Mouse (Mus musculus) CH12.LX (cell line): Measurements from ENCODE around the gene Minpp1.
"Not testable (repeated sequence)": the region's sequence is repeated elsewhere in the genome, so short reads cannot be mapped to it uniquely, and the experiment has no call there.

Experiments used
- CTCF ChIP-seq, 2 experiments: IDR thresholded peaks in 1 of 2; conservative IDR thresholded peaks in 1 of 2; 2 replicates each; pipeline ENCODE4 v1.5.1; 2011 to 2012; ENCODE audit warnings: low read depth in 2 of 2, low read length in 2 of 2, improper control_type of control experiment in 1 of 2, inconsistent platforms in 1 of 2, mild to moderate bottlenecking in 1 of 2, moderate library complexity in 1 of 2
- EP300 ChIP-seq: IDR thresholded peaks from 2 replicates; pipeline ENCODE4 v1.6.1; 2011; ENCODE audit warnings: low read length, improper control_type of control experiment
- IRF4 ChIP-seq: IDR thresholded peaks from 2 replicates; pipeline ENCODE4 v1.6.1; 2014; ENCODE audit warnings: low read depth, mild to moderate bottlenecking, inconsistent platforms, low read length, improper control_type of control experiment
- RAD21 ChIP-seq: IDR thresholded peaks from 2 replicates; pipeline ENCODE4 v1.6.1; 2011; ENCODE audit warnings: low read depth, mild to moderate bottlenecking, low read length, improper control_type of control experiment, moderate library complexity
- ZC3H11A ChIP-seq: IDR thresholded peaks from 2 replicates; pipeline ENCODE4 v1.6.1; 2012; ENCODE audit warnings: low read depth, mild to moderate bottlenecking, inconsistent platforms, low read length, improper control_type of control experiment

GRCm38 (mm10) chr19:32457631-32458030 is 27.9 kb upstream of the Minpp1 start:
- TF ChIP-seq CTCF (conservative IDR thresholded peaks at IDR 0.05 in 1 of 2, IDR thresholded peaks at IDR 0.05 in 1 of 2; ENCODE audit: low read depth in 2 of 2, low read length in 2 of 2); ZC3H11A; IRF4; EP300; RAD21: not testable (repeated sequence)
